Mouse (Mus musculus) adrenal gland, postnatal 0 days (tissue): Measurements from ENCODE around the gene Olfr1098. TPM values are rescaled to one million over a fixed set of nuclear protein-coding genes. Genes with fewer than 3 reads are reported as not detected.

Experiments used
- polyA plus RNA-seq: library from polyadenylated mRNA; unstranded; fragments of >200 nt; fragmentation: Nextera tagmentation; extraction: Ambion mirVana; gene quantifications from 2 replicates; pipeline ENCODE4 v1.2.1, GENCODE M21; 2015

Olfr1098 gene
- not detected in 2 replicates for polyA plus RNA-seq

DNA sequence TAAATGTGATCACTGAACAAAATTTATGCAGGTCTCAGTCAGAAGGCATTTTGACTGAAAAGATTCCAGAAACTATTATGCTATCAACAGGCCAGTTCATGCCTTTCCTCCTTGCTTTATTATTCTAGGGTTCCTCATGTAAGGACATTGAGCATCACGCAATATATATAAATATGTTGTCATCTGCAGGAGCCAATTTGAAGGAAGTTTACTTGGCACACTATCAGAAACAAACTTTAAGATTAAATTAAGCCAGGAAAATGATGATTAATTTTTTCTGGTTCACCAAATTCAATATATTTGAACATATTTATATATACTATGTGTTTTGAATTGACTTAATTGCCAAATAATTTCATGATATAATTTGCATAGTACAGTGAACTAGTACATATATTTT is at the start of gene Olfr1098:
Gene Olfr1098, minus strand, starts transcription at position 101 of the 400 bp plus-strand sequence.

DNA sequence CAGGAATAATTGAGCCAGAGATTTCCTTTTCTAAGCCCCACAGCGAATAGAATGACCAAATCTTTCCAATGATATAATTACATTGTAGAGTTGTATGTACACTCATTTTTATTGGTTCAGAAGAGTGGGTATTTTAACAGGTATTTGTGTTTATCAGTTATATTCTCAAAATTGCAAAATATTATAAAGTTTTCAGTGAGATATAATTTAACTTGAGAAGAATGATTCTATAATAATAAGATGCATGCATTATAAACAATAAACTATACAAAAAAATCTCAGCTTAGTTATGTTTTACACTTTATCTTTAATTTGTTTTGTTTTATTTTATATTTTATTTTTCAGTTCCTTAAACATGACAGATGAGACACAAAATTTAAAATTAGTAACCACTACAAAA is 36.2 kb upstream of the Olfr1098 start, which contains the start of gene Olfr1099:
Gene Olfr1099, minus strand, starts transcription at position 101 of the 400 bp plus-strand sequence.

DNA sequence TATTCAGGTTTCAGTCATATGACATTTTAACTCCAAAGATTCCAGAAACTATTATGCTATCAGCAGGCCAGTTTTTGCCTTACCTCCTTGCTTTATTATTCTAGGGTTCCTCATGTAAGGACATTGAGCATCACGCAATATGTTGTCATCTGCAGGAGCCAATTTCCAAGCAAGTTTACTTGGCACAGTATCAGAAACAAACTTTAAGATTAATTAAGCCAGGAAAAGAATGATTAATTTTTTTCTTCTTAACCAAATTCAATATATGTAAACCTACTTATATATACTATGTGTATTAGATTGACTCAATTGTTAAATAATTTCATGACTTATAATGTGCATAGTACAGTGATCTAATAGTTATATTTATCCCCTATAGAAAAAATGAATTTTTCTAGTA is 32.2 kb downstream of the Olfr1098 start, which contains the start of gene Olfr1097:
Gene Olfr1097, minus strand, starts transcription at position 101 of the 400 bp plus-strand sequence.

DNA sequence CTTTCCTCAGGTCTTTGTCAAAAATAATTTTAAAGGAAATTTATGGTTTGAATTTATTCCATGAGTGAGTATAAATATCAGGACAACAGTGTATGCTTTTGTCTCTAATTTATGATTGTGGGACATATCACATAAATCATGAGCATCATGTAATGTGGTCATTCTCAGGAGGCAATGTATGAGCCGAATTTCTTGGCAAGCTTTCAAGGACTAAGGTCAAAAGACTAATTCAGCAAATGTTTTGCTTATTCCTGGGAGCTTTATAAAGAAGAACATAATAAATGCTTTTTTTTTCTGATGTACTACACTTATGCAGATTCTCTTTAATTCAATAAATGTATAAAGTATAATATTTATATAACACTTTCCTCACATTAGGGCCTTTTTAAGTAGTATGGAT is 49.6 kb downstream of the Olfr1098 start, which contains the start of gene Gm13723:
Gene Gm13723, minus strand, starts transcription at position 101 of the 400 bp plus-strand sequence.

Other genes with a start within 250 kb of the Olfr1098 start
- gene Olfr1086, start 244.5 kb downstream of the Olfr1098 start, polyA plus RNA-seq: not detected in 2 replicates
- gene Olfr1087, start 226.2 kb downstream of the Olfr1098 start, polyA plus RNA-seq: not detected in 2 replicates
- not detected in 2 replicates for gene Olfr1089, start 190.8 kb downstream of the Olfr1098 start, polyA plus RNA-seq
- not detected in 2 replicates for gene Olfr1090, start 165.6 kb downstream of the Olfr1098 start, polyA plus RNA-seq
- gene Olfr1093, start 142.1 kb downstream of the Olfr1098 start, polyA plus RNA-seq: not detected in 2 replicates
- gene Olfr141, start 114.5 kb downstream of the Olfr1098 start, polyA plus RNA-seq: not detected in 2 replicates
- gene Olfr1094, start 99.9 kb downstream of the Olfr1098 start, polyA plus RNA-seq: not detected in 2 replicates
- not detected in 2 replicates for gene Olfr1095, start 72.8 kb downstream of the Olfr1098 start, polyA plus RNA-seq
- not detected in 2 replicates for gene Gm13723, start 49.7 kb downstream of the Olfr1098 start, polyA plus RNA-seq
- not detected in 2 replicates for gene Olfr1097, start 32.3 kb downstream of the Olfr1098 start, polyA plus RNA-seq
- not detected in 2 replicates for gene Olfr1099, start 36.1 kb upstream of the Olfr1098 start, polyA plus RNA-seq
- not detected in 2 replicates for gene Olfr1100, start 55.4 kb upstream of the Olfr1098 start, polyA plus RNA-seq
- gene Olfr1101, start 66.7 kb upstream of the Olfr1098 start, polyA plus RNA-seq: not detected in 2 replicates
- not detected in 2 replicates for gene Olfr1102, start 73.9 kb upstream of the Olfr1098 start, polyA plus RNA-seq
- gene Olfr1104, start 102.5 kb upstream of the Olfr1098 start, polyA plus RNA-seq: not detected in 2 replicates
- gene Olfr1105, start 112.0 kb upstream of the Olfr1098 start, polyA plus RNA-seq: not detected in 2 replicates
- gene Olfr1106, start 127.7 kb upstream of the Olfr1098 start, polyA plus RNA-seq: not detected in 2 replicates
- gene Olfr1107, start 151.3 kb upstream of the Olfr1098 start, polyA plus RNA-seq: not detected in 2 replicates
- not detected in 2 replicates for gene Olfr1109, start 171.5 kb upstream of the Olfr1098 start, polyA plus RNA-seq
- gene Olfr259, start 190.0 kb upstream of the Olfr1098 start, polyA plus RNA-seq: not detected in 2 replicates
- not detected in 2 replicates for gene Olfr1110, start 215.8 kb upstream of the Olfr1098 start, polyA plus RNA-seq
- not detected in 2 replicates for gene Olfr1111, start 228.1 kb upstream of the Olfr1098 start, polyA plus RNA-seq